In the genomic region with DNA sequence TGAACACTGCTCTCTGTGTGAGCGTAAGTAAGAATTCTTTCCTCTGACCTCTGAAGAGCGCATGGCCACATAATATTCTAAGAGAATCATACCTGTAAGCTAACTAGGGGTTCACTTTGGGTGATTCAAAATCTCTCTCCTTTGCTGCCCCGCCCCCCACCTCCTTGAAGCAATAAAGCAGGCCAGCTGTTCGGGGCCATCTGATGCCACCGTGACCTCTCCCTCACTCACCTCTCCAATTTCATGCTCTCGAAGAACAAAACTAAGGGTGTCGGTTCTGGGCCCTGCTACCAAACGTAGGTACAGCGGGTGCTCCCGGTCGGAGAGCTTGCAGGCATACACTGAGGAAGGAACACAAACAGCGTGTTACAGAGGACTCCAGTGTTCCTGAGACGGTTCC, we compare ENCODE assay signal across 22 mouse cellular contexts. TPM values are rescaled to one million over a fixed set of nuclear protein-coding genes. Genes with fewer than 3 reads are reported as not detected.
A peak's percentile ranks its signal among the peaks of the same experiment; 100 is the strongest.
DNase-seq lines count a peak whose midpoint lies in the region; ATAC-seq and TF ChIP-seq lines count a peak whose summit lies in the region.
"Had no signal": no experiment of that assay in that cellular context is flagged by ENCODE, and none has a peak within 500 bp of the region (broad histone marks: within the 10 kb centered on the region; RNA-seq: fewer than 3 reads in every experiment).

No protein-coding gene starts in this region.

- no peak for TF ChIP-seq CTCF in gastrocnemius, adult 2 months (IDR thresholded peaks at IDR 0.05)

- H3ac ChIP-seq in myocyte (ENCODE audit: control insufficient read depth, insufficient read length) = no peak overlapping the region

- TF ChIP-seq POLR2A in myocyte (IDR thresholded peaks at IDR 0.05; ENCODE audit: insufficient read length, low read depth) = no peak

- no peak overlapping the region for H3K4me2 ChIP-seq in forebrain, embryonic 14.5 days (ENCODE audit: low read length)
- no peak overlapping the region for H3K4me2 ChIP-seq in myocyte (ENCODE audit: low read depth)

- no peak overlapping the region for H3K4me3 ChIP-seq in forebrain, embryonic 10.5 days
- H3K4me3 ChIP-seq in forebrain, embryonic 14.5 days (ENCODE audit: low read depth, low read length) = no peak overlapping the region
- no peak overlapping the region for H3K4me3 ChIP-seq in gastrocnemius, adult 2 months
- no peak overlapping the region for H3K4me3 ChIP-seq in limb, embryonic 10.5 days
- H3K4me3 ChIP-seq in myocyte = no peak overlapping the region

- peaks cover 46% of the 10 kb centered on the region for H3K36me3 ChIP-seq in forebrain, embryonic 10.5 days (replicated peaks)
- H3K36me3 ChIP-seq in forebrain, embryonic 14.5 days (ENCODE audit: control insufficient read depth, insufficient read depth, low read length) = no peaks in the 10 kb centered on the region
- H3K36me3 ChIP-seq in limb, embryonic 10.5 days = peaks cover 70% of the 10 kb centered on the region
- H3K36me3 ChIP-seq in myocyte (ENCODE audit: control insufficient read depth, insufficient read depth) = peaks cover 3% of the 10 kb centered on the region
- H3K36me3 ChIP-seq: G1E had no signal

- peak overlapping the region; percentile 35; the same call in 1 of the 2 replicates for H3K27ac ChIP-seq in forebrain, embryonic 10.5 days
- H3K27ac ChIP-seq in forebrain, embryonic 14.5 days (ENCODE audit: low read depth, low read length) = no peak overlapping the region
- no peak overlapping the region for H3K27ac ChIP-seq in gastrocnemius, adult 2 months
- H3K27ac ChIP-seq in limb, embryonic 10.5 days = 0 out of 2 replicates have a peak overlapping the region, but pooled peaks have one; percentile 6

- 88% methylated on average over 13 of the region's 13 CpGs for WGBS in forebrain, embryonic 10.5 days
- 94% methylated on average over 13 of the region's 13 CpGs for WGBS in forebrain, embryonic 14.5 days
- 71% methylated on average over 13 of the region's 13 CpGs for WGBS in limb, embryonic 10.5 days

- no peaks in the 10 kb centered on the region for H3K27me3 ChIP-seq in forebrain, embryonic 10.5 days (ENCODE audit: poor library complexity, severe bottlenecking)
- H3K27me3 ChIP-seq in forebrain, embryonic 14.5 days (replicated peaks; ENCODE audit: control insufficient read depth, insufficient read depth, low read length) = no peaks in the 10 kb centered on the region
- H3K27me3 ChIP-seq in limb, embryonic 10.5 days (ENCODE audit: low read depth, poor library complexity, severe bottlenecking) = no peaks in the 10 kb centered on the region
- no peaks in the 10 kb centered on the region for H3K27me3 ChIP-seq in myocyte (ENCODE audit: control insufficient read depth, insufficient read depth, insufficient read length)
- H3K27me3 ChIP-seq: CH12.LX, Patski had no signal

- no peaks in the 10 kb centered on the region for H3K79me2 ChIP-seq in myocyte (ENCODE audit: control insufficient read depth, insufficient read depth)

- H3K9me3 ChIP-seq in forebrain, embryonic 10.5 days = no peaks in the 10 kb centered on the region
- H3K9me3 ChIP-seq in forebrain, embryonic 14.5 days (replicated peaks; ENCODE audit: control insufficient read depth, low read length) = no peaks in the 10 kb centered on the region
- H3K9me3 ChIP-seq in limb, embryonic 10.5 days (replicated peaks) = no peaks in the 10 kb centered on the region
- H3K9me3 ChIP-seq: G1E had no signal

- intact Hi-C loops in gastrocnemius, adult 2 months (cut with DNase I) = no loop called here

- H3K9ac ChIP-seq in forebrain, embryonic 14.5 days (ENCODE audit: low read length) = no peak overlapping the region

- no peak for ATAC-seq in forebrain, embryonic 14.5 days
- ATAC-seq: activated CD4-positive, CD25-positive, alpha-beta regulatory T cell, adult 4 months; CD4-positive, CD25-positive, alpha-beta regulatory T cell, adult 4 months; Patski had no signal

- DNase-seq in forebrain, embryonic 10.5 days (ENCODE audit: extremely low spot score, low spot score) = no peak
- no peak for DNase-seq in forebrain, embryonic 14.5 days (ENCODE audit: low spot score)
- DNase-seq in gastrocnemius, adult 2 months = peak; percentile 24
- DNase-seq in gastrocnemius, postnatal 10 days = no peak
- DNase-seq in limb, embryonic 10.5 days (ENCODE audit: low spot score) = no peak
- DNase-seq in lung, postnatal 14 days = no peak
- DNase-seq in layer of hippocampus, adult 9-11 months = no peak
- DNase-seq: adrenal gland, adult 2 months; adrenal gland, adult 8-10 months; adrenal gland, postnatal 10 days; adrenal gland, postnatal 14 days; adrenal gland, postnatal 25 days; adrenal gland, postnatal 36 days; B cell, adult 2 months; cerebellum, adult 11 months; cerebellum, adult 11-12 months had no signal

- peaks cover 22% of the 10 kb centered on the region for H3K4me1 ChIP-seq in forebrain, embryonic 10.5 days
- H3K4me1 ChIP-seq in forebrain, embryonic 14.5 days (ENCODE audit: control insufficient read depth, insufficient read depth, low read length) = no peaks in the 10 kb centered on the region
- peaks cover 28% of the 10 kb centered on the region for H3K4me1 ChIP-seq in limb, embryonic 10.5 days

TF ChIP-seq in myocyte, 11 proteins besides CTCF, POLR2A, EP300 and RAD21:
- TF ChIP-seq MYOD1 (IDR thresholded peaks at IDR 0.05; ENCODE audit: control insufficient read depth in 1 of 3, insufficient read length in 2 of 3, low read depth in 2 of 3) (peak; percentile 23 to 81 (median 44)), MYOG (IDR thresholded peaks at IDR 0.05; ENCODE audit: control insufficient read depth in 1 of 3, insufficient read depth in 1 of 3, insufficient read length in 2 of 3, low read depth in 2 of 3) (peak in 1 of 3 experiments; percentile 76), TCF12 (IDR thresholded peaks at IDR 0.05; ENCODE audit: insufficient read depth, poor library complexity, severe bottlenecking) (peak; percentile 39), USF1 (IDR thresholded peaks at IDR 0.05; ENCODE audit: low read depth) (no peak)

RNA-seq across cellular contexts. Expression of a gene that starts 49.2 kb away (rescaled TPM):
- polyA plus RNA-seq in forebrain, embryonic 10.5 days (2016; fragmentation: Nextera tagmentation; extraction: Ambion mirVana) = 34.9 and 37.6 TPM in 2 replicates
- polyA plus RNA-seq in forebrain, embryonic 14.5 days (2014; fragmentation: Nextera tagmentation; extraction: Ambion mirVana) = 27.3 and 33.7 TPM in 2 replicates
- total RNA-seq in gastrocnemius, adult 2 months (2021) = 10 to 100 TPM; 27.3 to 34.0 TPM
- total RNA-seq in gastrocnemius, postnatal 10 days (2021) = 10 to 100 TPM; 43.5 to 57.5 TPM
- polyA plus RNA-seq in limb, embryonic 10.5 days (2016; fragmentation: Nextera tagmentation; extraction: Ambion mirVana) = 29.5 and 35.6 TPM in 2 replicates
- polyA plus RNA-seq in myocyte (2012; fragmentation: generic; extraction: Trizol) = 81.4 TPM

Comparison
In these comparisons a context has a peak if more than half of its experiments do, and no peak if none do; other contexts are left out.
1. H3K27ac ChIP-seq: peak in forebrain, embryonic 10.5 days (single experiment) and limb, embryonic 10.5 days (single experiment); none in forebrain, embryonic 14.5 days (single experiment) and gastrocnemius, adult 2 months (single experiment).